Mouse (Mus musculus) thymus, postnatal 14 days (tissue): ENCODE data around the gene Gm6583.

Source experiments
- DNase-seq: peaks from one replicate; pipeline ENCODE4 v3.0.0; 2021

The Gm6583 gene

GRCm38 (mm10) chr5:112367338-112367737 is 11.5 kb upstream of the Gm6583 start:
- DNase-seq = no peak

DNA sequence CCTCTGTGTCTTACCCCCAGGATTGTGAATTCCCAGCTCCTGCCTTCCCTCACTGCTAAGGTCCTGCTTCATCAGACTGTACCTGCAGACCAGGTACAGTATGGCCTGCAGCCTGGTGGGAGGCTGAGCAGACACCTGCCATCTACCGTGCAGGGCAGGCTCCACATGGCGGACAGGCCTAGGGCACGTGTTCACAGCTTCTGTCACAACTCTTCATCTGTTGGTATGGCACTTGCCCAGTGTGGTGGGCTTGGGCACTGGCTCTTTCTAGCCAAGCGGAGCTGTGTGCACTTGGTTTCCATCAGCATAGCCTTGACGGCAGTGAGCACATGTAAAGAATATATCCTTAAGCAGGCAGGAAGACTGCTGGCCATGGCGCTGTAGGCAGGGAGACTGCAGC is 11.0 kb upstream of the Gm6583 start:
- DNase-seq = no peak

DNA sequence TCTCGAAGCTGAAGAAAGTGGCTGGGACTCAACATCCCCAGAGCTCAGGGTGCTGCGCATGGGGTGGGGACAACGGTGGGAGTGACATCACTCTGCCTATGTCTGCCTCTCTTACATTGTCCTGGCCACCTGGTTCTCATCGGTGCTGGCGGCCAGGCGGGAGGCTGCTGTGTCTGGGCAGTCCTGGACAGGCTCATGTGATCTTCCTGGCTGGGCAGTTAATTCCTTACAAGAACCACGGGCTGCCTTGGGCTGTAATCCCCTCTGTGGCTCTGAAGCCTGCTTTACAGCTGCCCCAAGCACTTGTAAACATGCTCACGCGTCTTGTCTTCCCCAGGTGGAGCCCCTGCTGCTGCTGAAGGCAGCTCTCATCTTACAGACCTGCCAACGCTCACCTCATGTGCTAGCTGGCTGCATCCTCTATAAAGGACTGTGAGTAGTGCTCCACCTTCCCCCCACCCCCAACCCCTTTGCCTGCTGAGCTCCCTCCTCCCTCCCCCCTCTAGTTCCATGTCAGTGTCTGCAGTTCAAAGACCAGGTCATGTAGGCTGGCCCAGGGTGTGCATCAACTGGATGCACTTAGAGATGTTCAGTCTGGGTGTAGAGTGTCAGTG is 8.5 kb upstream of the Gm6583 start:
- DNase-seq = no peak

GRCm38 (mm10) chr5:112360077-112360476 is 4.2 kb upstream of the Gm6583 start:
- no peak for DNase-seq

GRCm38 (mm10) chr5:112359520-112359919 is 3.7 kb upstream of the Gm6583 start:
- DNase-seq = no peak

DNA sequence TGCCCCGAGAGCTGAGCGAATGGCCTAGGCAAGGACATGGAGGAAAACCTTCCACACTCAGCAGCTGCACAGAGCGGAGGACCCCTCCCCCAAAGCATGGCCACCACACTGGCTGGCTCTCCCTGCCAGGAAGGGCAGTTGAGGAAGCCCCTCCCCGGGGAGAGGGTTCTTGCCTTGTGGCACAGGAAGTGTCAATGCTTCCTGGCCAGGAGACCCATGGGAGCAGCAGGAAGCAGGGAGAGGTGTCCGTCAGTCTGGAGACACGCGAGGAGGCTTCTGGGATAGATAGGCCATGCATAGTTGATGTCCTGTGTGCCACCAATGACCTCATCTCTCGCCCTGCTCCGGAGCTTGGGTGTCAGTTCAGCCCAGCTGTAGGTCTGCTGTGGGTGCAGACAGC is 489 bp upstream of the Gm6583 start:
- DNase-seq = no peak

GRCm38 (mm10) chr5:112355493-112355892 is 340 bp downstream of the Gm6583 start:
- DNase-seq = no peak

GRCm38 (mm10) chr5:112349169-112349568 is 6.7 kb downstream of the Gm6583 start:
- DNase-seq = no peak

GRCm38 (mm10) chr5:112346211-112346965 is 9.4 kb downstream of the Gm6583 start:
- DNase-seq = no peak

DNA sequence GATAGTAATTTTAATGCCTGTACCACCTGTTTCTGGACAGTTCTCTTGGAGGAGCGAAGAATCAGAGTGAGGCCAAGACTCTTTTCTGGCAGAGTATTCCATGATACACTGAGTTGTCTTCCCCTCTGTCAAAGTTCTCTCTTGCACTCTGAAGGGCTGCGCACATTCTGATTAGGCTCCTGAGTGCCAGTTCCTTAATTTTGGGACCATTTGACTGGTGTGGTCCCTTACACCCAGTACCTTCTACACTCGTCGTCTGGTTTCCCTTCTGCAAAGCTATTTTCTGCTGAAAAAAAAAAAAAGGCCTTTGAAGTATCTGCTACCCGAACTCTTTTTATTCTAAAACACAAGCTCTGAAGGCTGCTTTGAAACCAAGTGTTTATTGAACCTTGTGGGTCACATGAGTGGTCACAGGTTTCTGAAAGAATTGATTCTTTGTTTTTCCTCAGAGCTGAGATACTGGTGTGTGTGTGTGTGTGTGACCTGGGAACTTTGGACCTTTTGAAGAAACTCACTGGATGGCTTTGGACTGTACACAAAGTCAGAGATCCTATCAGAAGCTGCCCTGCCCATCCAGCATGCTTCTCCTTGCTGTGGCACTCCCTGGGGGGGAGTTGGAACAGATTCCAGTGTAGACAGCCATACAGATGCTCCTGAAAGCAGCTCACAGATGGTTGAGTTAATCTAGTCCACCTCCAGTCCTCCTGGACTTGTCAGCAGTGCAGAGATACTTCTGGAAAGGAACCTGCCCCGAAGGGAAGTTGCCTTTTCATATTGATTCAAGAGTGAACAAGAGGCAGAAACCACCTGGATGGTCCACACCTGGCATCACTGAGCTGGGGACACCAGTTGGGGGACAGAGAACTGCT is 11.5 kb downstream of the Gm6583 start:
- DNase-seq = no peak

GRCm38 (mm10) chr5:112343205-112343595 is 12.6 kb downstream of the Gm6583 start:
- no peak for DNase-seq

DNA sequence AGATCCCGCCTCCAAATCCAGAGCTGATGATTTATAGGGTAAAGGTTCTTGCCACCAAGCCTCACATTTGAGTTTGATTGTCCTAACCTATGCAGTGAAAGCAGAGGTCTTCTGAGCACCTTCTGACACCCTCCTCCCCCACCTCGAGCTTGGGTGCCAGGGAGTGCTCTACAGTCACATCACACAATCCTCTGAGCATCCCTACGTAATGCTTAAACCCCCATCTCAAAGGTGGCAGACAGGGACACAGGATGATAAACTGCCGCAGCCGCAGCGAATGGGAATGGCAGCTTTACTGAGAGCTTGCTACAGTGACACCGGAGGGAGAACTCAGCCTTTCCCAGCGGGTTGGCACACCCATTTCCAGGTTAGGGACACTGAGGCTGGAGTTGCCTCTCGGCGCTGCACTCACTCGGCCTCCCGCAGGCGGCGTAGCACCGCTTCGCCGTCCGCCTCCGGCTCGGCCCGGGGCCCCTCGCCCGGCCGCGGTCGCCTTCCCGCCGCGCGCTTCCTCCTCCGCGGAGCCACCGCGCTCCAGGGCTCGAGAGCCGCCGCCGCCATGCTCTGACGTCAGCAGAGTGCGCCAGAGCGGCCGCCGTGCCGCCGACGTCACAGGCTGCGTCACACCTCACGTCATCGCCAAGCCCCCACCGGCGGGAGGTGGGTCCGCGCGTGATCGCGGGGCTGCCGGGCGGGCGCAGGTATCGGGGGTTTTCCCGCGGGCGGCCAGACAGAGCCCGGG is 13.2 kb downstream of the Gm6583 start, which contains the start of the genes Srrd and Hps4:
TSS of gene Srrd (minus strand) at position 578 of the 742 bp plus-strand sequence.
TSS of gene Hps4 (plus strand) at position 621 of the 742 bp plus-strand sequence.
- DNase-seq = peak; percentile 91

GRCm38 (mm10) chr5:112339215-112339614 is 16.6 kb downstream of the Gm6583 start:
- DNase-seq = no peak

- DNase-seq = no peak
These were observed 18.8 kb downstream of the Gm6583 start for GRCm38 (mm10) chr5:112337004-112337403.

DNA sequence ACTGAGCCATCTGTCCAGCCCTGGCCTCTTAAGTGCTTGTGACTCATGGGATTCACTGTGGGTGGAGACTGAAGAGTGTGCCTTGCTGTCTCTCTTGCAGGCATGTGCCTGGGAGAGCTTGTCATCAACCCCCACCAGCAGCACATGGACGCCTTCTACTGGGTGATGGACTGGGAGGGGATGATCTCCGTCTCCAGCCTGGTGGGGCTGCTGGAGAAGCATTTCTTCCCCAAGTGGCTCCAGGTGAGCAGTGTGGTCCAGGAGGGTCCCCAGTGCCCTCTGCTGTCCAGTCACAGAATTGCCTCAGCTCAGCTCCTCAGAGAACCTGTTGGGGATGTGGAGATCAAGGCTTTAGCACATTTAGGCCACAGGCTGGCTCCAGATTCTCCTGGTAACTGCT is 20.4 kb downstream of the Gm6583 start:
- peak; percentile 68 for DNase-seq

GRCm38 (mm10) chr5:112329805-112330564 is 25.8 kb downstream of the Gm6583 start:
- DNase-seq = no peak

DNA sequence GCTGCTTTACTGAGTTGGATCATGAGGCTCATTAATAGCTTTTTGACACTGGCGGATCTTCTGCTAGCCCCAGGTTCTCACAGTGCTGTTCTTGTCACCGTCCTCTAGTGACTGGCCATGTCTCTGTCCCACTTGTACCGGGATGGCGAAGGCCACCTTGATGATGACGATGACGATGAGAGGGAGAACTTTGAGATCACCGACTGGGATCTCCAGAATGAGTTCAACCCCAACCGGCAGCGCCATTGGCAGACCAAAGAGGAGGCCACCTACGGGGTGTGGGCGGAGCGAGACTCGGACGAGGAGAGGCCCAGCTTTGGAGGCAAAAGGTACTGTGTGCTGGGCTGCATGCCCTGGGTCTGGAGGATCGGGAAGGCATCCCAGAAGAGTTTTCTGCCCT is 28.0 kb downstream of the Gm6583 start:
- no peak for DNase-seq

GRCm38 (mm10) chr5:112326446-112327009 is 29.3 kb downstream of the Gm6583 start:
- DNase-seq = no peak

DNA sequence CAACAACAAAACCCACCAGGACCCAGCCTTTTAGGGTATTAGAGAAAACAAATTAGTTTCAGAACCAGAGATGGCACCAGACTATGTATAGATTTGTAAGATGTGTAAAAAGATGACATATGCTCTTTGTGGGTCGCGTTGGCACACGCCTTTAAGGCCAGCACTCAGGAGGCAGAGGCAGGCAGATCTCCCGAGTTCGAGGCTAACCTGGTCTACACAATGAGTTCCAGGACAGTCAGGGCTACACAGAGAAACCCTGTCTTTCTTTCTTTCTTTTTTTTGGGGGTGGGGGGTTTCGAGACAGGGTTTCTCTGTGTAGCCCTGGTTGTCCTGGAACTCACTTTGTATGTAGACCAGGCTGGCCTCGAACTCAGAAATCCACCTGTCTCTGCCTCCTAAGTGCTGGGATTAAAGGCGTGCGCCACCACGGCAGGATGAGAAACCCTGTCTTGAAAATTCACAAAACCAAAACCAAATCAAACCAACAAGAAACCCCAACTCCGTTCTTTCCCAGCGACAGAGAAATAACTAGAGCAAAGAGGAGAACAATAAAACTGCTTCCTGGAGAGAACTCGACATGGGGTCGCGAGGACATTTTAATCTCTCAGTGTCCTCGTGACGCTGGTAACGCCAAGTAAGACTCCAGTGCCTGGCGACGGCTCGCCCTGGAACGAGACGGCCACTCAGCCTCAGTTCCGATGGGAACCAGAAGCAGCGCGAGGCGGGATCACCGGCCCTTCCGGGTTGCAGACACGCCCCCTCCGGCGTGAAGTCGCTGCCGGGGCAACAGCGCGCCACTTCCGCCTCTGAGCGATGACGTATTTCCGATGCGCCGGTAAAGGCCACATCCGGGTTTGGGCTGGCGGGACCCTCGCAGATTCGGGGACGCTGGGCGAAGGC is 30.0 kb downstream of the Gm6583 start, which contains the start of gene Tfip11:
TSS of gene Tfip11 (plus strand) at position 813 of the 900 bp plus-strand sequence.
- peak; percentile 95 for DNase-seq
